Mouse (Mus musculus): ENCODE results near the gene Foxa2. TPM values are rescaled to one million over a fixed set of nuclear protein-coding genes. Genes with fewer than 3 reads are reported as not detected.

Foxa2 gene
- total and polyA plus RNA-seq, 2 experiments from 2014 or later = 2.7 to 11.1 TPM

DNA sequence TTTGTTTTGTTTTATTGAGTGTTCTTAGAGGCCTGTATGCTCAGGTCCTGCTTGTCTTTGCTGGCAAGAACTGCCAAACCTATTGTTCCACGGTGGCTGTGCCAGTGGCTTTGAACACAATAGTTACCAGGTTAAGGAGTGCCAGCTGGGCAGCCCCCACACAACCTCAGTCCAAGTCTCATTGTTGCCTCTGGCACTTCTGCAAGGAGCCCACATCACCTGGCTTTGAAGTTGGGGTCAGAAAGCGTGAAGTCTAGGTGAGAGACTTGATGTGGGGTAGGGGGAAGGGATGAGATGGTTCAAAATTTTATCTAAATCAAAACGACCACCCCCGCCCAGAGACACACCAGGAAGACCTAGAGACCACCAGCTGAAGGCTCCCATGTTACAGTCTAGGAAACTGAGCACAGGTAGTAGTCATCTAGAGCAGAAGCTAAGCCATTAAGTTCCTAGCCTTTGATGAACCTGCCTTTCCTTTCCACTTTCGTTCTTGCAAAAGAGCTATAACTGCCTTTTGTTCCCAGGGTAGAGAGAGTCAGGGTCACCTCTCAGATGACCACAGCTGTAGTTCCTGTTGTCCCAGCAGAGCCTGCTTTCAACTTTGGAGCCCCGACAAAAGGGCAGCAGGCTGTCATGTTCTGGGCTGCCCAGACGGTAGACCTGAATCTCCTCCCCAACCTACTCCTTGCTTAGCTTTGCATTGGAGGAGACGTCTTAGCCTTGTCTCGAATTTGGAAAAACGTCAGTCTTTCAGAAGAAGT, 48.4 kb downstream of the Foxa2 start:
- no peak overlapping the region for H3K9ac ChIP-seq (replicated peaks; ENCODE audit: low read length, poor library complexity, severe bottlenecking)
- no peak overlapping the region for H3K4me2 ChIP-seq (ENCODE audit: low read depth, low read length, poor library complexity, severe bottlenecking)
- no peaks in the 10 kb centered on the region for H3K4me1 ChIP-seq (ENCODE audit: insufficient read depth, low read length)
- H3K9me3 ChIP-seq (ENCODE audit: low read length) = no peaks in the 10 kb centered on the region
- TF ChIP-seq CTCF (IDR thresholded peaks at IDR 0.05) = no peak
- no peaks in the 10 kb centered on the region for H3K27me3 ChIP-seq (ENCODE audit: insufficient read depth, low read length)
- DNase-seq (ENCODE audit: low spot score) (no peak), ATAC-seq (ENCODE audit: low FRiP score) (no peak)
- no peak overlapping the region for H3K4me3 ChIP-seq (ENCODE audit: low read depth, low read length)
- H3K36me3 ChIP-seq (ENCODE audit: insufficient read depth, low read length) = no peaks in the 10 kb centered on the region
- no peak overlapping the region for H3K27ac ChIP-seq (ENCODE audit: low read depth, low read length)
- 85% methylated on average over 10 of the region's 10 CpGs for WGBS

DNA sequence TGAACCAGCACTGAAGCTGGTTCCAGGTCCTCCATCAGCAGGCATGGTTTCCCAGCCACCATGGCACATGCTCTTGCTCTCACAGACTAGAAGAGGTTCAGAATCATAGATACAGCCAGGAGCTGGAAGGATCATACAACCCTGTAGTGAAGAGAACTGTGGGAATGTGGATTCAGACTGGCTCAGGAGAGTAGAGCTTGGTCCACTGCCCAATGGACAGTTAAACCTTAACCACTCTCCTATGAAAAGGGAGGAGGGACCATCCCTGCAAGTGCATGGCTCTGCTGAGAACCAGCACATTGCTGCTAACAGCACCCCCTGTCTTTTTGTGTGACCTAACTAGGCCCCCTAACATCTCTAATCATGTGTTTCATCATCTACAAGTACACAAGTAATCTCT, 50.0 kb downstream of the Foxa2 start:
- H3K27ac ChIP-seq (ENCODE audit: low read depth, low read length) = no peak overlapping the region
- no peaks in the 10 kb centered on the region for H3K27me3 ChIP-seq (ENCODE audit: insufficient read depth, low read length)
- H3K4me2 ChIP-seq (ENCODE audit: low read depth, low read length, poor library complexity, severe bottlenecking) = no peak overlapping the region
- TF ChIP-seq CTCF (IDR thresholded peaks at IDR 0.05) = no peak
- H3K9ac ChIP-seq (replicated peaks; ENCODE audit: low read length, poor library complexity, severe bottlenecking) = no peak overlapping the region
- no peaks in the 10 kb centered on the region for H3K4me1 ChIP-seq (ENCODE audit: insufficient read depth, low read length)
- DNase-seq (ENCODE audit: low spot score) (no peak), ATAC-seq (ENCODE audit: low FRiP score) (no peak)
- H3K36me3 ChIP-seq (ENCODE audit: insufficient read depth, low read length) = no peaks in the 10 kb centered on the region
- H3K9me3 ChIP-seq (ENCODE audit: low read length) = no peaks in the 10 kb centered on the region
- no peak overlapping the region for H3K4me3 ChIP-seq (ENCODE audit: low read depth, low read length)

DNA sequence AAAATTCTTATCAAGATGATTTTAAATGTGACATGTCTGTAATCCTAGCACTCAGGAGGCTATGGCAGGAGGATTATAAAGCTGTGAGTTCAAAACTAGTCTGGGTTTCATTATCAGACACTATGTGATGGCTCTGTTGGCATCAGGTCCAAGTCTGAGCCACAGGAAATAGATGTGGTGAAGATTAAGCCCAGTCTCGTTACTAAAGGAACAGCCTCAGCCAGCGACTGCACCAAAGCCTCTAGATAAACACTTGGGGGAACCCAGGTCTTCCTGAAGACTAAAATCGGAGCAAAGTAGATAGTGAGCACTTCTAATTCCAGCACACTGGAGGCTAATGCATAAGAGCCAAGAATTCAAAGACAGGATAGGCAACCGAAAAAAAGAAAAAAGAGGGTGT, 52.9 kb downstream of the Foxa2 start:
- Histone ChIP-seq H3K36me3 (ENCODE audit: insufficient read depth, low read length) (no peaks in the 10 kb centered on the region), H3K27ac (ENCODE audit: low read depth, low read length) (no peak overlapping the region), H3K9ac (replicated peaks; ENCODE audit: low read length, poor library complexity, severe bottlenecking) (no peak overlapping the region), H3K4me2 (ENCODE audit: low read depth, low read length, poor library complexity, severe bottlenecking) (no peak overlapping the region), H3K4me1 (ENCODE audit: insufficient read depth, low read length) (no peaks in the 10 kb centered on the region), H3K9me3 (ENCODE audit: low read length) (no peaks in the 10 kb centered on the region), H3K27me3 (ENCODE audit: insufficient read depth, low read length) (no peaks in the 10 kb centered on the region), H3K4me3 (ENCODE audit: low read depth, low read length) (no peak overlapping the region)
- DNase-seq (ENCODE audit: low spot score) (no peak), ATAC-seq (ENCODE audit: low FRiP score) (no peak)
- 76% methylated on average over 4 of the region's 4 CpGs for WGBS
- TF ChIP-seq CTCF (IDR thresholded peaks at IDR 0.05) = no peak

DNA sequence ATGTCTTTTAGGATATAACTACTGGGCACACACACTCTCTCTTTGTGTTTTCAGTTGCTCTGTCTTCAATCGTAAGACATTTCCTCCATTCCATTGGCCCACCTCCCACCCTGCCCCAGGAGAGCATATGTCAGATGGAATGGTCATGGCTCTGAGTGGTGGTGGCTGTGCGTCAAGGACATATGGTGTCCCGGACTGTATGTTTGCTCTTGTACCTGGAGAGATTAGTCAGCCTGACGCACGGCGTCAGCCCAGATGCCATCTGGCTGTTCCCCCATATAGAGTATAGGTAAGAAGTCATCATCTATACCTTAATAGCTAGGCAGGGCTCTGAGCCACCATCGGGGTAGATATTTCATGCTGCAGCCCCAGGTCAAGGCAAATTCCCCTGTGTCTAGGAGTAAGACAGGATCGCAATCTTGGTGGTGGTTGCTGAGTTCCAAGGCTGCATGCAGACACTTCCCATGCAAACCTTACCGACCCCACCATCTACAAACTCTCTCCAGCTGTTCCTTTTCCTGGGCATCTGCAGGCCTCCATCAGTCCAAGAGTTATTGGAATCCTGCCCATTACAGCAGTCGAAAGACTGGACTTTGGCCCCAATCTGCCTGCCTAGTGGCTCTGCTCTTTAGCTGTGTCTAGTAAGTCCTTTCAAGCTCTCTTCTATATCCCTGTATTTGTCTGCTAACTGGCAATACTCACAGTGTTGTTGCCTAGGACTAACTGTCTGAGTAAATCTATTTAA, 53.7 kb downstream of the Foxa2 start:
- Histone ChIP-seq H3K27me3 (ENCODE audit: insufficient read depth, low read length) (no peaks in the 10 kb centered on the region), H3K4me2 (ENCODE audit: low read depth, low read length, poor library complexity, severe bottlenecking) (no peak overlapping the region), H3K4me1 (ENCODE audit: insufficient read depth, low read length) (no peaks in the 10 kb centered on the region), H3K9me3 (ENCODE audit: low read length) (no peaks in the 10 kb centered on the region), H3K4me3 (ENCODE audit: low read depth, low read length) (no peak overlapping the region), H3K36me3 (ENCODE audit: insufficient read depth, low read length) (no peaks in the 10 kb centered on the region), H3K27ac (ENCODE audit: low read depth, low read length) (no peak overlapping the region), H3K9ac (replicated peaks; ENCODE audit: low read length, poor library complexity, severe bottlenecking) (no peak overlapping the region)
- 95% methylated on average over 10 of the region's 10 CpGs for WGBS
- ATAC-seq (ENCODE audit: low FRiP score) (no peak), DNase-seq (ENCODE audit: low spot score) (peak; percentile 1)
- no peak for TF ChIP-seq CTCF (IDR thresholded peaks at IDR 0.05)

Small RNA genes within 50 kb of the gene (microRNA-seq; reads per million reads assigned to microRNA genes)
- gene Gm27420 (ENCODE audit: borderline number of aligned reads) = not detected

Measured in midbrain, postnatal 0 days (tissue).